In the genomic region with DNA sequence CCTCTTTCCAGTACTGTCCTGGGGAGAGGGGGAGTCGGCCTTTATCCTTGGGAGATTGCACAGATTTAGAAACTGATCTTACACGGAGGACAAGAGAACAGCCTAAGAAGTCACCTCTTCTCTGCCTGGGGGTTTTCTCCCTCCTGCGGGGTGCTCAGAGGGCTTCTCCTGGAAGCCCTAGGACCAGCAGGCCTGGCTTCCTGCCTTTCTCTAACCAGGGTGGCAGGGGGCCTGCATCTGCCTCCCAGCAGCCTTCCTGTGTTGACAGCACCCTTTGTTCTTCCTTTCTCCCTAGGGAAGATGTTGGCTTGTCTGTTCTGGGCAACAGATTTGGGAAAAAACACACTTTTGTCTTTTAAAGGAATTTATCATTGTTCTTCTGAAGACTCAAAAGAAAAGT, we compare ENCODE assay signal across 10 mouse cellular contexts.
DNase-seq lines count a peak whose midpoint lies in the region; ATAC-seq and TF ChIP-seq lines count a peak whose summit lies in the region.
"Had no signal": no experiment of that assay in that cellular context is flagged by ENCODE, and none has a peak within 500 bp of the region (broad histone marks: within the 10 kb centered on the region; RNA-seq: fewer than 3 reads in every experiment).

No protein-coding gene starts in this region.

- no peak for ATAC-seq in heart, embryonic 16.5 days (replicated peaks; ENCODE audit: extremely low read depth, insufficient read depth, low FRiP score)

- no peaks in the 10 kb centered on the region for H3K36me3 ChIP-seq in heart, embryonic 16.5 days (ENCODE audit: control insufficient read depth, insufficient read depth)
- H3K36me3 ChIP-seq: lung, embryonic 15.5 days had no signal

- H3K4me1 ChIP-seq in lung, adult 2 months (ENCODE audit: control insufficient read depth, insufficient read depth, low read length) = no peaks in the 10 kb centered on the region; the same call in 1 of the 2 replicates
- peaks cover 19% of the 10 kb centered on the region for H3K4me1 ChIP-seq in heart, embryonic 16.5 days (ENCODE audit: control insufficient read depth, insufficient read depth, low read length)

- H3K9me3 ChIP-seq in heart, embryonic 16.5 days (replicated peaks; ENCODE audit: control insufficient read depth, low read length) = no peaks in the 10 kb centered on the region
- H3K9me3 ChIP-seq: lung, embryonic 15.5 days had no signal

- no peak for TF ChIP-seq POLR2A in lung, adult 2 months (IDR thresholded peaks at IDR 0.05; ENCODE audit: borderline replicate concordance, extremely low read depth, low read depth, low read length)

- H3K27ac ChIP-seq in heart, embryonic 16.5 days (ENCODE audit: low read length) = peak overlapping the region; percentile 4; the same call in 1 of the 2 replicates
- H3K27ac ChIP-seq: lung, embryonic 15.5 days had no signal

- no peak overlapping the region for H3K4me3 ChIP-seq in lung, adult 2 months (replicated peaks; ENCODE audit: extremely low read depth, low read depth, low read length)
- H3K4me3 ChIP-seq in heart, embryonic 16.5 days (ENCODE audit: low read length) = no peak overlapping the region
- H3K4me3 ChIP-seq: lung, embryonic 15.5 days had no signal

- H3K27me3 ChIP-seq in heart, embryonic 16.5 days (ENCODE audit: control insufficient read depth, insufficient read depth, low read length) = no peaks in the 10 kb centered on the region
- H3K27me3 ChIP-seq: lung, embryonic 15.5 days had no signal

- no peak overlapping the region for H3K9ac ChIP-seq in heart, embryonic 16.5 days (ENCODE audit: low read length)
- H3K9ac ChIP-seq: lung, embryonic 15.5 days had no signal

- no peak overlapping the region for H3K4me2 ChIP-seq in heart, embryonic 16.5 days (ENCODE audit: low read depth, low read length)
- H3K4me2 ChIP-seq: lung, embryonic 15.5 days had no signal

- 38% methylated on average over 3 of the region's 3 CpGs for WGBS in lung, adult 2 months
- 26% methylated on average over 3 of the region's 3 CpGs for WGBS in heart, embryonic 16.5 days

- TF ChIP-seq CTCF in lung, adult 2 months (IDR thresholded peaks at IDR 0.05; ENCODE audit: insufficient read depth, low read length) = no peak

- DNase-seq in gastrocnemius, adult 18-20 months (ENCODE audit: low spot score) = peak; percentile 24
- DNase-seq in gastrocnemius, postnatal 4 days (ENCODE audit: low spot score in 2 of 2) = no peak
- peak; percentile 22 to 39 for DNase-seq in lung, postnatal 4 days
- DNase-seq in lung, adult 2 months = no peak
- DNase-seq in kidney, postnatal 36 days = peak; percentile 53 to 54
- no peak for DNase-seq in spleen, adult 18-20 months
- DNase-seq in cerebellum, adult 9-10 months = no peak
- DNase-seq: cerebellum, postnatal 36 days had no signal

Comparison
In these comparisons a context has a peak if more than half of its experiments do, and no peak if none do; other contexts are left out.
1. DNase-seq: peak in gastrocnemius, adult 18-20 months (single experiment), lung, postnatal 4 days (2 of 2) and kidney, postnatal 36 days (2 of 2); none in gastrocnemius, postnatal 4 days (0 of 2), lung, adult 2 months (single experiment), spleen, adult 18-20 months (0 of 2) and cerebellum, adult 9-10 months (single experiment).